Mouse (Mus musculus) midbrain, embryonic 13.5 days (tissue): Measurements from ENCODE around the gene Gpatch8. TPM values are rescaled to one million over a fixed set of nuclear protein-coding genes. Genes with fewer than 3 reads are reported as not detected.

ENCODE experiments used
- polyA plus RNA-seq: library from polyadenylated mRNA; unstranded; fragments of >200 nt; fragmentation: Nextera tagmentation; extraction: Ambion mirVana; gene quantifications from 2 replicates; pipeline ENCODE4 v1.2.1, GENCODE M21; 2015

The Gpatch8 gene
- polyA plus RNA-seq, 1 experiment from 2014 or later, result 84.5 TPM

Other genes with a start within 250 kb of the Gpatch8 start
- 85.2 and 90.3 TPM in 2 replicates for gene Ubtf, start 236.7 kb downstream of the Gpatch8 start, polyA plus RNA-seq
- 4.3 and 4.8 TPM in 2 replicates for gene Slc4a1, start 190.2 kb downstream of the Gpatch8 start, polyA plus RNA-seq
- 131 and 153 TPM in 2 replicates for gene Rundc3a, start 163.0 kb downstream of the Gpatch8 start, polyA plus RNA-seq
- gene Slc25a39, start 148.4 kb downstream of the Gpatch8 start, polyA plus RNA-seq, result 141 and 154 TPM in 2 replicates
- gene Grn, start 126.1 kb downstream of the Gpatch8 start, polyA plus RNA-seq, result 57.4 and 61.8 TPM in 2 replicates
- gene Fam171a2, start 108.7 kb downstream of the Gpatch8 start, polyA plus RNA-seq, result 10.9 and 18.4 TPM in 2 replicates
- 4.9 and 6.0 TPM in 2 replicates for gene Itga2b, start 86.3 kb downstream of the Gpatch8 start, polyA plus RNA-seq
- 4.2 and 5.3 TPM in 2 replicates for gene Gm11627, start 23.1 kb upstream of the Gpatch8 start, polyA plus RNA-seq
- 10.8 and 13.2 TPM in 2 replicates for gene Fzd2, start 48.0 kb upstream of the Gpatch8 start, polyA plus RNA-seq
- gene Meioc, start 107.3 kb upstream of the Gpatch8 start, polyA plus RNA-seq, result 0.04 and 0.05 TPM in 2 replicates
- 41.6 and 49.1 TPM in 2 replicates for gene Ccdc43, start 141.4 kb upstream of the Gpatch8 start, polyA plus RNA-seq
- 31.8 and 32.8 TPM in 2 replicates for gene Adam11, start 205.0 kb upstream of the Gpatch8 start, polyA plus RNA-seq